Mouse (Mus musculus): ENCODE measurements around the gene Tarbp2.

GRCm38 (mm10) chr15:102533926-102534325 lies 15.9 kb downstream of the Tarbp2 start:
- no peak for TF ChIP-seq POLR2A (IDR thresholded peaks at IDR 0.05; ENCODE audit: low read depth, low read length)
- TF ChIP-seq CTCF (IDR thresholded peaks at IDR 0.05; ENCODE audit: extremely low read depth, insufficient read length, insufficient replicate concordance, low read depth, low read length) = no peak

Measured in small intestine, adult 2 months (tissue).